Mouse (Mus musculus) stomach, embryonic 15.5 days (tissue): Measurements from ENCODE around the gene Txndc16. TPM values are rescaled to one million over a fixed set of nuclear protein-coding genes. Genes with fewer than 3 reads are reported as not detected.

ENCODE experiments used
- ATAC-seq: fragments of 200-750 bp; cut with Nextera tagmentation; 2 replicates; pipeline ENCODE4 v1.8.0; 2017; ENCODE audit warnings: low read depth, moderate number of reproducible peaks, moderate TSS enrichment; ENCODE audit not compliant: insufficient read depth, low FRiP score
- H3K27ac ChIP-seq: fragments of 300-500 bp; sonication (generic); 2 replicates; pipeline ENCODE4 v1.5.1; 2015; ENCODE audit warnings: mild to moderate bottlenecking, inconsistent platforms
- H3K27me3 ChIP-seq: fragments of 300-500 bp; sonication (generic); replicated peaks from 2 replicates; pipeline ENCODE4 v1.6.1; 2015; ENCODE audit warnings: inconsistent platforms
- H3K36me3 ChIP-seq: fragments of 300-500 bp; sonication (generic); 2 replicates; pipeline ENCODE4 v1.6.1; 2015; ENCODE audit warnings: inconsistent platforms
- H3K4me1 ChIP-seq: fragments of 300-500 bp; sonication (generic); 2 replicates; pipeline ENCODE4 v1.6.1; 2015; ENCODE audit warnings: inconsistent platforms
- H3K4me2 ChIP-seq: fragments of 300-500 bp; sonication (generic); 2 replicates; pipeline ENCODE4 v1.6.1; 2015; ENCODE audit warnings: mild to moderate bottlenecking, inconsistent platforms
- H3K4me3 ChIP-seq: fragments of 300-500 bp; sonication (generic); replicated peaks from 2 replicates; pipeline ENCODE4 v1.5.1; 2015; ENCODE audit warnings: inconsistent platforms
- H3K9ac ChIP-seq: fragments of 300-500 bp; sonication (generic); 2 replicates; pipeline ENCODE4 v1.6.1; 2015; ENCODE audit warnings: inconsistent platforms
- H3K9me3 ChIP-seq: fragments of 300-500 bp; sonication (generic); 2 replicates; pipeline ENCODE4 v1.6.1; 2016; ENCODE audit warnings: inconsistent platforms
- WGBS: fragments of 180-500 bp; shearing (Covaris S2); methylation state at CpG from one replicate; pipeline ENCODE4 v1.1.7; 2015; 5-methylcytosine and 5-hydroxymethylcytosine counted together
- polyA plus RNA-seq: library from polyadenylated mRNA; unstranded; fragments of >200 nt; fragmentation: Nextera tagmentation; extraction: Ambion mirVana; gene quantifications from 2 replicates; pipeline ENCODE4 v1.2.1, GENCODE M21; 2015

Txndc16 gene
- polyA plus RNA-seq, 1 experiment from 2014 or later: 11.3 TPM

DNA sequence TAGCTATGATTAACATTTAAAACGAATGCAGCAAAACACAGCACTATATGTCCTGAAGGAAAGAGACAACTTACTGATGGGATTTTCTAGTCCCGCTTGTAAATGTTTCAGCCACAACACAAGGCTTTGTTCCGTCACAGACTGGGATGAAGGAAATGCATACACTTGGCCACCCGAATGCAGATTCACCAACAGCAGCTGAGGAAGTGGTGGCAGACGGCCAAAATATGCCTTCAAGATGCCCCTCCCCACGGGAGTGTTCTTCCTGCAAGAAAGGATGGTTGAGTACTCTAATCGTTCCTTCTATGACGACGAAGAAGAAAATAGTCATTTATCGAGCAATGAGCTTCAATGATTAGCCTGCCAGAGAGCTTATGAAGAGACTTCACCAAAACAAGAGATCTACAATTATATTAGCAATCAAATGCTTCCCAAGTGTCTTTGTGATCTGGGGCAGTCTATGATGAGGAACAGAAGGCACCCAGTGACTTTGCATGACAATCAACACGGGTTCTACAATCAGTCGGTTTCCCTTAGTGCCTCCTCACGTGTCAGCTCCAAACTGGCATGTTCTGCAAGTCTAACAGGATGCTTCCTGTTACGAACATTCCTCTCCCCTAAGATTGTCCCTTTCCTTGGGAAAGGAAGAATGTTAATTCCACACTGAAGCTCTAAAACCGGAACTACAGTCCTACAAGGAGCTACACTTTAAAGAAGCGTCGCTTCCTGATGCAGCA lies 79.6 kb downstream of the Txndc16 start:
- H3K4me2 ChIP-seq: no peak overlapping the region
- H3K27me3 ChIP-seq: no peaks in the 10 kb centered on the region
- H3K4me1 ChIP-seq: no peaks in the 10 kb centered on the region; the same call in 1 of the 2 replicates
- H3K36me3 ChIP-seq: no peaks in the 10 kb centered on the region
- H3K9me3 ChIP-seq: no peaks in the 10 kb centered on the region
- ATAC-seq: no peak
- 64% methylated on average over 17 of the region's 17 CpGs for WGBS
- H3K27ac ChIP-seq: no peak overlapping the region
- H3K4me3 ChIP-seq: no peak overlapping the region
- no peak overlapping the region for H3K9ac ChIP-seq

DNA sequence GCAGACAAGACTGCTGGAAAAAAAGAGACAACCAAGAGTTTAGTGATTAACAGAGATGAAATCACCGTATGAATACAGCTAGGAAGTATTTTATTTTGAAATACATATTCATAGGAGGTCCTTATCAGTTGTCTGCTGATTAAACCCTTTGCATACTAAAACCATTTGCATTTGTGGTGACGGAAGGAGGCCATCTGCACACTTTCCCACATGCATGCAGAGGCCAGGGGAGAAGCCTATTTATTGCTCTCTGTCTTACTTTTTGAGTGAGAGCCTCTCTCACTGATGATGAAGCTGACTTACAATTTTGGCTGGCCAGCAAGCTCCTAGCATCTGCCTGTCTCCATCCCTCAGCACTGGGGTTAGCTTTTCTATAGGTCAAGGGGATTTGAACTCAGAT lies 84.2 kb downstream of the Txndc16 start:
- no peaks in the 10 kb centered on the region; the same call in 1 of the 2 replicates for H3K4me1 ChIP-seq
- ATAC-seq: no peak
- no peaks in the 10 kb centered on the region for H3K36me3 ChIP-seq
- H3K9ac ChIP-seq: no peak overlapping the region
- H3K27me3 ChIP-seq: no peaks in the 10 kb centered on the region
- no peak overlapping the region for H3K4me2 ChIP-seq
- no peaks in the 10 kb centered on the region for H3K9me3 ChIP-seq
- H3K27ac ChIP-seq: no peak overlapping the region
- WGBS: 60% methylated on average over 2 of the region's 2 CpGs
- H3K4me3 ChIP-seq: no peak overlapping the region

DNA sequence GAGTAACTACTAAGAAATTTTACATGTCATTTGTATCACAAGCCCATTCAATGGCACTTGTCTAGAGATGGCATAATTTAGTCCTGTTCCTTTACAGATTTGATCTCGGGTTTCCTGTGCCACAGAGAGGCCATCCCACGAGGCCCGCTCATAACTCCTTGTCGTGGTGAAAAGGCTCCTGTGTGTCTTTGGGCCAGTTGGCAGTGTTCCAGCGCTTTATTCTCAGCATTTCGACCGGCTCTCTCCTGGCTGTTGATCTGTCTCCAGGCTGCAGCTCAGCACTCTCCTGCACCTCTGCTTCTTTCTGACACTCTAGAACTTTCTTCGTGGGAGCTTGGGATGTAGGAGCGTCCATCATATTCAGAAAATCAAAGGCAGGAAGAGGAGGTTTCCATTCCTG lies 84.6 kb downstream of the Txndc16 start:
- Histone ChIP-seq H3K4me1 (no peaks in the 10 kb centered on the region; the same call in 1 of the 2 replicates), H3K36me3 (no peaks in the 10 kb centered on the region), H3K4me2 (no peak overlapping the region), H3K27ac (no peak overlapping the region), H3K9ac (no peak overlapping the region), H3K9me3 (no peaks in the 10 kb centered on the region), H3K4me3 (no peak overlapping the region), H3K27me3 (no peaks in the 10 kb centered on the region)
- ATAC-seq: no peak
- WGBS: 40% methylated on average over 9 of the region's 9 CpGs

DNA sequence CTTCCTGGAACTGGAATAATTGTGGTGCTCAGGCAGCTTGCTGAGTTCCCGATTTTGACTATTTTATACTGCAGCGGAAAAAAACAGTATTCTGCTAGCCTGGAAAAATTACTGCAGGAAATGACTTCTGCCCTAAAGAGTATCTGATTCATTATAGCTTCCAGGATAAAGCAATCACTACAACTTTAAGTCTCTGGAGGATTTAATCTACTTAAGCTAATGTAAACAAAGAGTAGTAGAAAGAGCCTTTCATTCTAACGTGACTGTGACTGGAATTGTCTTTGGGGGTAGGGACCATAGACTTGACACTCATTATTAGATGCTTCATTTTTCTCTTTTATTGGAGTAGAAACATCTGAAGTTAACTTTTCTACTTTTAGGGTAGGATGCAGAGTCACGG lies 101.8 kb downstream of the Txndc16 start:
- H3K4me2 ChIP-seq: no peak overlapping the region
- ATAC-seq: no peak
- no peaks in the 10 kb centered on the region for H3K27me3 ChIP-seq
- H3K4me3 ChIP-seq: no peak overlapping the region
- WGBS: 21% methylated on average over 4 of the region's 4 CpGs
- H3K9ac ChIP-seq: no peak overlapping the region
- H3K36me3 ChIP-seq: no peaks in the 10 kb centered on the region
- no peak overlapping the region for H3K27ac ChIP-seq
- H3K9me3 ChIP-seq: no peaks in the 10 kb centered on the region
- no peaks in the 10 kb centered on the region for H3K4me1 ChIP-seq

DNA sequence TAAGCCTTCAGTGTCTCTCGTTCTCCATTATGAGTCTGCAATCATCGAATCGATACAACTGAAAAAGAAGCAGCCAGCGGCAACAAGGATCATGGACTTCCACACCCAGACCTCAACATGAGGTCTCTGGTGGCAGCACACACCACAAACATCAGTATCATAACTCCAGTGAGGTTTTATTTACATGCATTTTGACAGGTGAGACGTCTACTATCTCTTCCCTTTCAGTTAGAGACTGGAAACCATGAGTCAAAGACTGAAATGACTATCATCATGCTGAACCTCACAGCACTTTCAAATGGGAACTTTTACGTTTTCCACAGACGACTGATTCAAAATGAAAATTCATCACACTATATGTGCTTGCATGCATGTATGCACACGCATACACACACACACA lies 117.9 kb downstream of the Txndc16 start:
- ATAC-seq: no peak
- Histone ChIP-seq H3K9me3 (no peaks in the 10 kb centered on the region), H3K9ac (no peak overlapping the region), H3K36me3 (no peaks in the 10 kb centered on the region), H3K4me1 (no peaks in the 10 kb centered on the region), H3K27ac (no peak overlapping the region), H3K4me3 (no peak overlapping the region), H3K27me3 (no peaks in the 10 kb centered on the region), H3K4me2 (no peak overlapping the region)
- WGBS: 85% methylated on average over 8 of the region's 8 CpGs

DNA sequence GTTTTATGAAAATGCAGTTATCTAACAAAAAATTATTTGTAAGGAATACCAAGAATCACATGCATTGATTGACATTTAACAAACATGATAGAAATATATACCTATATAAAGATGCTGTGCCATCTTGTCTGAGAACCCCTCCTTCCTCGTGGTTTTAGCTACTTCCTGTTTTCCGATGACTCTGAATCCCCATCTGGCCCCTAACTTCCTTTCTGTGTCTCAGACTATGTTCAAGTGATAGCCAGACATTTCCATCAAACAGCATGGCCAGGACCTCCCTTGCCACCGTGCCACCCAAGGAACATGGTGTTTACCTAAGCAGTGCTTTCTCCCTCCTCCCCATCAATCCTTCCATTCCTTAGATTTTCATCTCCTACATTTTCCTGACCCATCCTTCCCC lies 127.8 kb downstream of the Txndc16 start:
- Histone ChIP-seq H3K27ac (no peak overlapping the region), H3K4me1 (no peaks in the 10 kb centered on the region), H3K9ac (no peak overlapping the region), H3K9me3 (no peaks in the 10 kb centered on the region), H3K36me3 (no peaks in the 10 kb centered on the region), H3K27me3 (no peaks in the 10 kb centered on the region), H3K4me2 (no peak overlapping the region), H3K4me3 (no peak overlapping the region)
- no peak for ATAC-seq
- WGBS: 77% methylated on average over 3 of the region's 3 CpGs

DNA sequence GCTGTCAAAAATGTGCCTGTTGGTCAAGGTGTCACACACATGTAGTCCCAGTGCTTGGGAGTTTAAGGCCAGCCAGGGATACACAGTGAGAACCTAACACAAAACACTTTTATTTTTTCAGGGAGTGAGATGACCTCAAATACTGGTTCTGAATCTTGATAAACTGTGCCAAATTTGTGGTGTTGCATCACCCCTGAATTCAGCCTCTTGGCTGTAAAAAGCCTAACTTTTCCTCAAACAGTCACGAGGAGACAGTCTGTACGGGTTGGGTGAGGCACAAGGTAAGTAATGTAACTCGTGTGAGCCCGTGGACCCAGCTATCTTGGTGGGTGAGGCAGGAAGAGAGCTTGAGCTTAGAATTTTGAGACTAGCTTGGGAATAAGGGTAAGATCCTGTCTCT lies 130.1 kb downstream of the Txndc16 start:
- ATAC-seq: no peak
- Histone ChIP-seq H3K4me3 (no peak overlapping the region), H3K4me1 (no peaks in the 10 kb centered on the region), H3K27ac (no peak overlapping the region), H3K4me2 (no peak overlapping the region), H3K27me3 (no peaks in the 10 kb centered on the region), H3K36me3 (no peaks in the 10 kb centered on the region), H3K9ac (no peak overlapping the region), H3K9me3 (no peaks in the 10 kb centered on the region)
- 74% methylated on average over 4 of the region's 4 CpGs for WGBS

DNA sequence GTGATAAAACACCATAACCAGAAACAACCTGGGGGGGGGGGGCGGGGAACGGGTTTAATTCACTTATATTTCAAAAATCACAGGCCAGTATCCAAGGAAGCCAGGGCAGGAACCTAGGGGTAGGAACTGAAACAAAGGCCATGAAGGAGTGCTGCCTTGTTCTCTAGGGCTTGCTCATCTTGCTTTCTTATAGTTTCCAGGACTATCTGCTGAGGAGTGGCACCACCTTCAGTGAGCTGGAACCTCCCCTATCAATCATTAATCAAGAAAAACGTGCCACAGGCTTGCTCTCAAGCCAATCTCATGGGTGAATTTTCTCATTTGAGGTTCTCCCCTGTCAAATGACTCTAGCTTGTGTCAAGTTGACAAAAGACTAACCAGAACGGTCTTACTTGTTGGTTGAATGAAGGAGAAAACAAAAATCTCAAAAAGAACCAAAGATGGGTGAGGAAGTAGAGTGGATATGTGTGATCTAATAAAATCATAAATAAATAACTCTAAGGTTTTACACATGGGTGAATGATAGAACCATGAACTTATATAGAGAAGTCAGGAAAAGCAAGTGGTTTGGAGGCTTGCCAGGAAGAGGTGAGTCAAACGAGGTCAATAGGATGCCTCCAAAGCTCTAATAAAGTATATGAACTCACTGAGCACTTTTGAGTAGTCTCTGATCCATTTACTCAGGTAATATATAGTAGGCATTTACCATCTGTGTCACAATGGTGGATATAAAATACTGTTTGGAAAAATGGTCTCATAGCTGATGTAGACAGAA lies 134.3 kb downstream of the Txndc16 start:
- H3K4me2 ChIP-seq: no peak overlapping the region
- H3K9ac ChIP-seq: no peak overlapping the region
- no peaks in the 10 kb centered on the region for H3K36me3 ChIP-seq
- no peak for ATAC-seq
- H3K4me3 ChIP-seq: no peak overlapping the region
- H3K27me3 ChIP-seq: no peaks in the 10 kb centered on the region
- H3K27ac ChIP-seq: no peak overlapping the region
- H3K4me1 ChIP-seq: no peaks in the 10 kb centered on the region
- no peaks in the 10 kb centered on the region for H3K9me3 ChIP-seq
- WGBS: 71% methylated on average over 5 of the region's 5 CpGs

DNA sequence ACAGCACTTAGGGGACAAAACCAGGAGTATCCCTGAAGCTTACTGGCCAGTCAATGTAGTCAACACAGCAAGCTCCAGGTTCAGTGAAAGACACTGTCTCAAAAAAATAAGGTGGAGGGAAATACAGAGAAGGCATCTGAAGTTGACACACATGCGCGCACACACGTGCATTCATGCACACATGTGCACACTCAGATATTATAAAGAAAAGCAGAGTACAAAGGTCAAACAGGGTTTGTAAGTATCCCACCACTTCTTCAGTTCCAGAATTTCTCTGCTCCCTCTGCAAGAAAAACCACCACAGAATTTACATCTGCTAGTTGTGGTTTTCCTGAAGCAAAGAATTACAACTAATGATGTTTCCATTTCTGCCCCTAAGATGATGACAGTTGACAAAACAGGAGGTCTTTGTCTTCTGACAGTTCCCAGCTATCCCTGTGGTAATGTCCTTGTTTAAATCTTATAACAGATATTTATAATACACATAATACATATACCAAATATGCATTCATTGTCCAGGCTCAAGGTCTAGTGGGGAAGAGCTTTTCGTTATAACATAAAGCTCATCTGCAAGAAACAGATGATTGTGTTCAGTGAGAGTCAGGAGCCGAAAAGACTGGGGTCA lies 135.4 kb downstream of the Txndc16 start:
- no peak overlapping the region for H3K4me3 ChIP-seq
- no peak for ATAC-seq
- H3K4me1 ChIP-seq: no peaks in the 10 kb centered on the region
- H3K27ac ChIP-seq: no peak overlapping the region
- WGBS: 75% methylated on average over 5 of the region's 5 CpGs
- no peaks in the 10 kb centered on the region for H3K9me3 ChIP-seq
- H3K36me3 ChIP-seq: no peaks in the 10 kb centered on the region
- no peak overlapping the region for H3K9ac ChIP-seq
- no peak overlapping the region for H3K4me2 ChIP-seq
- H3K27me3 ChIP-seq: no peaks in the 10 kb centered on the region

DNA sequence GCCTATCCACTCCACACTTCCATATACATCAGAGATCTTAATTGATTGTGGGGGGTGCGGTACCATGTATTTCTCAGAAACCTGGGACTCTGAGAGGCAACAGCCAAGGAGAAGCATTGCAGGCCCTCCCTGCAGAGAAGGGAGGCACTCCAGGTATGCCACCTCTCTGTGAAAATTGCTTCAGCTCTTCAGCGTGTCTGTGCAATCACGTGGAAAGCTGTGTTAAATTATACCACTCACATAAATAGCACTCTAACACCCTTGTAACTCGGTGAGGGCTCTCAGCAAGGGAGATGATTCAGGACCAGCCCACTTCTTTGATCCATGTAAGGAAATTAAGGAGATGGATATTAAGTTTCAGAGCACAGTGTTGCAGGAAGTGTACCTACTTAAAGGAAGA lies 136.6 kb downstream of the Txndc16 start:
- H3K9me3 ChIP-seq: no peaks in the 10 kb centered on the region
- H3K27ac ChIP-seq: no peak overlapping the region
- no peak for ATAC-seq
- no peak overlapping the region for H3K4me3 ChIP-seq
- H3K9ac ChIP-seq: no peak overlapping the region
- H3K36me3 ChIP-seq: no peaks in the 10 kb centered on the region
- no peaks in the 10 kb centered on the region for H3K27me3 ChIP-seq
- no peaks in the 10 kb centered on the region for H3K4me1 ChIP-seq
- 49% methylated on average over 4 of the region's 4 CpGs for WGBS
- H3K4me2 ChIP-seq: no peak overlapping the region
